Mouse (Mus musculus): ENCODE results near the gene Cpa5. TPM values are rescaled to one million over a fixed set of nuclear protein-coding genes. Genes with fewer than 3 reads are reported as not detected.

The Cpa5 gene
- total and polyA plus RNA-seq, 3 experiments = not detected

DNA sequence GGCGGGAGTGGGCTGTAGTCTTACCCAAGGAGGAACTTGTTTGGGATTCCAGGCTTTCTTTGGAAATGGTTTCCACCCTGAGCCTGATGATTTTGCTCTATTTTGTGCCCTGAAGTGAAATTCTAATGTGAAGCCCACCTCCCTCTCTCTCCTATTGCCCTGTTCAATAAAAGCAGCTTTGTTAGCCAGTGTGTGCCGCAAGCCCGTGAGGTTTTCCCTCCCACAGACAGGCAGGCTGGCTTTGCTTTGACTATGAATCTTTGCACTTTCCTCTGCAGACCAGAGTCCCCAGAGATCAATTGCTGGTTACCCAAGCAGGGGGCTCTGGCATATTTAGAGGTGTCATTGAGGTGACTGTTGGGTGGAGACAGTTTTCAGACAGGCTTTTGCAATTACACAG lies 33.7 kb downstream of the Cpa5 start:
- Histone ChIP-seq H3K27me3 (replicated peaks) (no peaks in the 10 kb centered on the region), H3K9ac (ENCODE audit: insufficient read depth, low read depth) (no peak overlapping the region), H3K4me3 (replicated peaks in 1 of 3; ENCODE audit: low read depth in 2 of 3, low read length in 2 of 3, poor library complexity in 1 of 3) (no peak overlapping the region), H3K27ac (ENCODE audit: insufficient read depth, low read depth) (no peak overlapping the region), H3K79me2 (replicated peaks; ENCODE audit: control insufficient read depth, extremely low read depth, insufficient read depth, poor library complexity, severe bottlenecking) (no peaks in the 10 kb centered on the region), H3K36me3 (replicated peaks in 1 of 2; ENCODE audit: control insufficient read depth in 1 of 2, insufficient read depth in 1 of 2, low read length in 1 of 2) (no peaks in the 10 kb centered on the region), H3K4me1 (ENCODE audit: control insufficient read depth in 1 of 2, insufficient read depth in 2 of 2) (peaks cover 0 to 9% of the 10 kb centered on the region in 2 experiments; a peak in 2 of 4 replicates), H3K4me2 (ENCODE audit: insufficient read depth, low read depth, poor library complexity, severe bottlenecking) (no peak overlapping the region), H3K9me3 (replicated peaks; ENCODE audit: low read length) (no peaks in the 10 kb centered on the region)
- in situ Hi-C loops (cut with MboI; ENCODE audit: low pct_ligation_motif_present, low pct_unique_long_range_greater_than_20kb, low sequenced_read_pairs) (no loop called here), dilution Hi-C loops (cut with MboI; ENCODE audit: extremely low pct_ligation_motif_present, extremely low pct_unique_long_range_greater_than_20kb, low sequenced_read_pairs) (no loop called here)
- DNase-seq (ENCODE audit: extremely low read depth) = no peak
- no peak for TF ChIP-seq MAZ (IDR thresholded peaks at IDR 0.05; ENCODE audit: low read depth, low read length)
- no peak for TF ChIP-seq RCOR1 (conservative IDR thresholded peaks at IDR 0.05; ENCODE audit: low read depth, low read length)
- TF ChIP-seq ZNF384 (IDR thresholded peaks at IDR 0.05; ENCODE audit: low read depth, low read length) = no peak
- TF ChIP-seq RAD21 (IDR thresholded peaks at IDR 0.05; ENCODE audit: low read depth, low read length) = no peak
- no peak for TF ChIP-seq TBP (conservative IDR thresholded peaks at IDR 0.05; ENCODE audit: low read depth, low read length)
- TF ChIP-seq ZMIZ1 (IDR thresholded peaks at IDR 0.05; ENCODE audit: low read depth, low read length) = no peak
- no peak for TF ChIP-seq JUND (conservative IDR thresholded peaks at IDR 0.05; ENCODE audit: low read depth, low read length)
- TF ChIP-seq ZC3H11A (IDR thresholded peaks at IDR 0.05; ENCODE audit: low read depth, low read length) = no peak
- no peak for TF ChIP-seq UBTF (IDR thresholded peaks at IDR 0.05; ENCODE audit: low read depth, low read length)
- TF ChIP-seq JUN (IDR thresholded peaks at IDR 0.05; ENCODE audit: insufficient read depth, low read depth, low read length) = no peak
- no peak for TF ChIP-seq USF1 (IDR thresholded peaks at IDR 0.05; ENCODE audit: low read depth, low read length)
- TF ChIP-seq NELFE (IDR thresholded peaks at IDR 0.05; ENCODE audit: low read depth, low read length) = no peak
- no peak for TF ChIP-seq MXI1 (IDR thresholded peaks at IDR 0.05; ENCODE audit: low read depth, low read length)
- no peak for TF ChIP-seq POLR2A (IDR thresholded peaks at IDR 0.05; ENCODE audit: low read depth, low read length)
- TF ChIP-seq USF2 (conservative IDR thresholded peaks at IDR 0.05; ENCODE audit: low read depth, low read length) = no peak
- no peak for TF ChIP-seq ZKSCAN1 (IDR thresholded peaks at IDR 0.05; ENCODE audit: borderline replicate concordance, low read depth, low read length)
- no peak for TF ChIP-seq MYC (IDR thresholded peaks at IDR 0.05; ENCODE audit: low read depth, low read length)

DNA sequence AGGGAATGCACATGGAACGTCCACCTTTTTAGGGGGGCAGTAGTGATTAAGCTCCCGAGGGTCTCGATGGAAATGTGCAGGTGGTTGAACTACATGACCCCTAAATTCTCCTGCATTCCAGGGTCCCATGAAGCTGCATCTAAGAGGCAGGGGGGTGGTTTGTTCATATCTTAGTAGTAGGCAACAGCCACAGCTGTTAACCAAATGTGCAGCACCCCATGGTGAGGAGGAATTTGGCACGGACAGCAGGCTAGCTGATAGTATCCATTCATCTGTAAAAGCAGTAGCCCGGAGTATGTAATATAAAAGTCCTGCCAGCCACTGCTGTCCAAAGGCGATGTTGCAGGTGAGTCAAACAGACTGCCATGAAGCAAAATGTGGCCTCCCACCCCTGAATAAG lies 34.6 kb downstream of the Cpa5 start:
- Histone ChIP-seq H3K27me3 (replicated peaks) (no peaks in the 10 kb centered on the region), H3K9ac (ENCODE audit: insufficient read depth, low read depth) (no peak overlapping the region), H3K79me2 (replicated peaks; ENCODE audit: control insufficient read depth, extremely low read depth, insufficient read depth, poor library complexity, severe bottlenecking) (no peaks in the 10 kb centered on the region), H3K4me3 (replicated peaks in 1 of 3; ENCODE audit: low read depth in 2 of 3, low read length in 2 of 3, poor library complexity in 1 of 3) (no peak overlapping the region), H3K36me3 (replicated peaks in 1 of 2; ENCODE audit: control insufficient read depth in 1 of 2, insufficient read depth in 1 of 2, low read length in 1 of 2) (no peaks in the 10 kb centered on the region), H3K27ac (ENCODE audit: insufficient read depth, low read depth) (no peak overlapping the region), H3K4me1 (ENCODE audit: control insufficient read depth in 1 of 2, insufficient read depth in 2 of 2) (peaks cover 0 to 9% of the 10 kb centered on the region in 2 experiments; a peak in 2 of 4 replicates), H3K9me3 (replicated peaks; ENCODE audit: low read length) (no peaks in the 10 kb centered on the region), H3K4me2 (ENCODE audit: insufficient read depth, low read depth, poor library complexity, severe bottlenecking) (no peak overlapping the region)
- dilution Hi-C loops (cut with MboI; ENCODE audit: extremely low pct_ligation_motif_present, extremely low pct_unique_long_range_greater_than_20kb, low sequenced_read_pairs) = no loop called here
- no peak for DNase-seq (ENCODE audit: extremely low read depth)
- in situ Hi-C loops (cut with MboI; ENCODE audit: low pct_ligation_motif_present, low pct_unique_long_range_greater_than_20kb, low sequenced_read_pairs) = no loop called here
- TF ChIP-seq USF1 (IDR thresholded peaks at IDR 0.05; ENCODE audit: low read depth, low read length) = no peak
- TF ChIP-seq GABPA (IDR thresholded peaks at IDR 0.05; ENCODE audit: insufficient replicate concordance, low read depth, low read length) = no peak
- no peak for TF ChIP-seq MXI1 (IDR thresholded peaks at IDR 0.05; ENCODE audit: low read depth, low read length)
- TF ChIP-seq MAZ (IDR thresholded peaks at IDR 0.05; ENCODE audit: low read depth, low read length) = no peak
- no peak for TF ChIP-seq NRF1 (IDR thresholded peaks at IDR 0.05; ENCODE audit: low read depth, low read length)
- no peak for TF ChIP-seq MAX (IDR thresholded peaks at IDR 0.05; ENCODE audit: low read length)
- no peak for TF ChIP-seq EP300 (IDR thresholded peaks at IDR 0.05; ENCODE audit: low read length)
- no peak for TF ChIP-seq HCFC1 (IDR thresholded peaks at IDR 0.05; ENCODE audit: low read depth, low read length)
- TF ChIP-seq POLR2A (IDR thresholded peaks at IDR 0.05; ENCODE audit: low read depth, low read length) = no peak
- no peak for TF ChIP-seq ZNF384 (IDR thresholded peaks at IDR 0.05; ENCODE audit: low read depth, low read length)
- no peak for TF ChIP-seq NELFE (IDR thresholded peaks at IDR 0.05; ENCODE audit: low read depth, low read length)
